Mouse (Mus musculus) urinary bladder, postnatal 14 days (tissue): Measurements from ENCODE around the gene Kcnh7.

ENCODE experiments used
- DNase-seq: peaks from one replicate; pipeline ENCODE4 v3.0.0; 2021; ENCODE audit warnings: low spot score

Gene Kcnh7

DNA sequence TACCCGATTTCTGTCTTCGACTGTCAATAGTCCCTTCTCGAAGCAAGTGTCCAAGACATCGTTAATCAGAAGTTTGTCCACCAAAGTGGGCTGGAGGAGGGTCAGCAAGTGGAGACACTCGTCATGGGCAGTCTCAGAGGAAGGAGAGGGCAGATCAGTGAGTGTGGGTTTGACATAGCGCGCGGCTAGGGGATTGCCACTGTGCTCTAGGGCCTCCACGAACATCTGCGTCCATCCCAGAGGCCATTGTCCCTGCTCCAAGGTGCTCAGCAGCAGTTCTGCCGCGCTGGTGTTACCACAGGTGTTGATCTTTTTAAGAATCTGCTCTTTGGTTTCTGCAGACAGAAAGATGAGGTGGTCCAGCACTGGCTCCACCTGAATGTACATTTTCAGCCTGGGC, 538.6 kb downstream of the Kcnh7 start:
- DNase-seq, result no peak

DNA sequence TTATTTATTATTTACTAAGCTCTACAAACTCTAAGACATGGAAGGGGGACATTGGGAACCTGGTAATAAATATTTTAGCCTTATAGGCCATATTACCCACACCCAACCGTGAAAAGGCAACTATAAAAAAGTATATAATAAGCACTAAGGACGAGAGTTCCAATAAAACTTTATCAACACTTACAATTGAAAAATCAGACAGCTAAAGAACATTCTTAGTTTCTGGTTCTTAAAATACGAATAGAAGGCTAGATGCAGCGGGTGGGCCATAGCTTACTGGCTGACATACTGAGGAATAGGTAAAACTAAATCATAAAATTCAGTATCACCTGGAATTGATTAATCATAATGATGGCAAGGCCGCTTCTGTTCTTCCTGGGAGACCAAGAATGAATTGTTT, 539.2 kb downstream of the Kcnh7 start:
- no peak for DNase-seq
